Mouse (Mus musculus): Measurements from ENCODE around the gene Hrasls5.

DNA sequence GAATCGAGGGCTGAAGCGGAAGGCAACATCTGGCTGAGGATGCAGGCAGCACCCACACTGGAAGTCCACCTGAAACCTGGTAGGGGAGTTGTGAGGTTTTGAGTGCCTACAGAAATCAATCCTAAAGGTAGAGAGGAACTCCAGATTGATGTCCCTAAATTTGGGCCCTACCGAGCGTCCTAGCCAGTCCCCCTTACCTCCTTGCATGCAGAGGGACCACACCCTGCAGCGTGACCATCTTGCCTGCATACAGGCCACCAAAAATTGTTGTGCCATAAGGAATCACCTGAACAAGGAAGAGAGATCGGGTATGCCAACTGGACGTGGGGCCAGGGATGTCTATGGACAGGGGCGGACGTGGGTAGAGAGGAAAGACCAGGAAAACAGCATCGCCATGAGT, 8.2 kb upstream of the Hrasls5 start:
- TF ChIP-seq CTCF (IDR thresholded peaks at IDR 0.05; ENCODE audit: low read depth, low read length): no peak
- TF ChIP-seq POLR2A (IDR thresholded peaks at IDR 0.05; ENCODE audit: borderline replicate concordance, low read depth, low read length): no peak

All from bone marrow macrophage, adult 2 months (primary cell).